Mouse (Mus musculus) midbrain, postnatal 0 days (tissue): ENCODE measurements around the gene Camta1. TPM values are rescaled to one million over a fixed set of nuclear protein-coding genes. Genes with fewer than 3 reads are reported as not detected.
"Not testable (repeated sequence)": the region's sequence is repeated elsewhere in the genome, so short reads cannot be mapped to it uniquely, and the experiment has no call there.

Source experiments
- ATAC-seq: fragments of 200-750 bp; cut with Nextera tagmentation; 2 replicates; pipeline ENCODE4 v1.8.0; 2017; ENCODE audit warnings: moderate number of reproducible peaks, mild to moderate bottlenecking, moderate TSS enrichment, moderate library complexity; ENCODE audit not compliant: low FRiP score
- DNase-seq: peaks from one replicate; pipeline ENCODE4 v3.0.0-alpha.2; 2015; ENCODE audit warnings: low spot score
- H3K27ac ChIP-seq: fragments of 300-500 bp; sonication (generic); 2 replicates; pipeline ENCODE4 v1.5.1; 2014; ENCODE audit warnings: low read depth, mild to moderate bottlenecking, low read length, mixed read lengths
- H3K27me3 ChIP-seq: fragments of 300-500 bp; sonication (generic); 2 replicates; pipeline ENCODE4 v1.6.1; 2014; ENCODE audit warnings: low read length, control low read depth, mixed read lengths; ENCODE audit not compliant: insufficient read depth
- H3K36me3 ChIP-seq: fragments of 300-500 bp; sonication (generic); 2 replicates; pipeline ENCODE4 v1.6.1; 2014; ENCODE audit warnings: low read length, control low read depth, mixed read lengths; ENCODE audit not compliant: insufficient read depth
- H3K4me1 ChIP-seq: fragments of 300-500 bp; sonication (generic); 2 replicates; pipeline ENCODE4 v1.6.1; 2014; ENCODE audit warnings: mild to moderate bottlenecking, control low read depth, antibody characterized with exemption, low read length, mixed read lengths; ENCODE audit not compliant: insufficient read depth
- H3K4me2 ChIP-seq: fragments of 300-500 bp; sonication (generic); 2 replicates; pipeline ENCODE4 v1.6.1; 2014; ENCODE audit warnings: low read depth, mild to moderate bottlenecking, low read length, mixed read lengths; ENCODE audit not compliant: poor library complexity, severe bottlenecking
- H3K4me3 ChIP-seq: fragments of 300-500 bp; sonication (generic); 2 replicates; pipeline ENCODE4 v1.5.1; 2014; ENCODE audit warnings: low read depth, mild to moderate bottlenecking, low read length, moderate library complexity
- H3K9ac ChIP-seq: fragments of 300-500 bp; sonication (generic); replicated peaks from 2 replicates; pipeline ENCODE4 v1.6.1; 2014; ENCODE audit warnings: mild to moderate bottlenecking, low read length, moderate library complexity, mixed read lengths; ENCODE audit not compliant: poor library complexity, severe bottlenecking
- H3K9me3 ChIP-seq: fragments of 300-500 bp; sonication (generic); 2 replicates; pipeline ENCODE4 v1.6.1; 2016; ENCODE audit warnings: low read length, control low read depth
- CTCF ChIP-seq: IDR thresholded peaks from 2 replicates; pipeline ENCODE4 v1.5.1; 2016; ENCODE audit warnings: antibody characterized with exemption, mild to moderate bottlenecking
- WGBS: fragments of 180-500 bp; shearing (Covaris S2); extraction: QIAGEN DNeasy Blood & Tissue Kit; methylation state at CpG from one replicate; pipeline ENCODE4 v1.1.7; 2014; 5-methylcytosine and 5-hydroxymethylcytosine counted together
- polyA plus RNA-seq: library from polyadenylated mRNA; unstranded; fragments of >200 nt; fragmentation: Nextera tagmentation; extraction: Ambion mirVana; gene quantifications from 2 replicates; pipeline ENCODE4 v1.2.1, GENCODE M21; 2015
- total RNA-seq: library from RNA; depleted of rRNA; stranded (reverse); fragments of >200 nt; gene quantifications from 2 replicates; pipeline ENCODE4 v1.2.3, GENCODE M21; 2014

Gene Camta1
- total and polyA plus RNA-seq, 2 experiments from 2014 or later, result 140 to 153 TPM

DNA sequence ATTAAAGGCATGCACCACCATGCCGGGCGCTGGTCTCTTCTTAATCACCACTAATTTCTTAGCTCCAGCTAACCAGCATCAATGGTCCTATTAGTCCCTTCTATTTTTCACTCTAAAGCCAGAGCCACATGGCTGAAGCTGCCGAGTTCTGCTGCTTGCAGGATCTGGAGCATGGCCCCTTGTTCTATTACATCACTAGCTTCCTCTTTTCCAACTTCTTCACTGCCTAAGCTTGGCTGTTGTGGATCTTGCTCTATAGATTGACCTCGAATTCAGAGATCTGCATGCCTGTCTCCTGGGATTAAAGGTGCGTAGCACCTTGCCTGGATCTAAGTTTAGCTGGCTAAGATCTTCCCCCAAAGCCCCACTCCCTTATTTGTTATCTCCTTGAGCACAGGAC is 979.0 kb downstream of the Camta1 start:
- H3K9ac ChIP-seq, result no peak overlapping the region
- H3K36me3 ChIP-seq, result no peaks in the 10 kb centered on the region
- no peak for TF ChIP-seq CTCF
- H3K4me1 ChIP-seq, result no peaks in the 10 kb centered on the region
- peaks cover 10% of the 10 kb centered on the region; the same call in 1 of the 2 replicates for H3K9me3 ChIP-seq
- no peaks in the 10 kb centered on the region for H3K27me3 ChIP-seq
- no peak overlapping the region for H3K4me2 ChIP-seq
- 84% methylated on average over 5 of the region's 5 CpGs for WGBS
- DNase-seq (no peak), ATAC-seq (no peak)
- no peak overlapping the region for H3K4me3 ChIP-seq
- H3K27ac ChIP-seq, result no peak overlapping the region

DNA sequence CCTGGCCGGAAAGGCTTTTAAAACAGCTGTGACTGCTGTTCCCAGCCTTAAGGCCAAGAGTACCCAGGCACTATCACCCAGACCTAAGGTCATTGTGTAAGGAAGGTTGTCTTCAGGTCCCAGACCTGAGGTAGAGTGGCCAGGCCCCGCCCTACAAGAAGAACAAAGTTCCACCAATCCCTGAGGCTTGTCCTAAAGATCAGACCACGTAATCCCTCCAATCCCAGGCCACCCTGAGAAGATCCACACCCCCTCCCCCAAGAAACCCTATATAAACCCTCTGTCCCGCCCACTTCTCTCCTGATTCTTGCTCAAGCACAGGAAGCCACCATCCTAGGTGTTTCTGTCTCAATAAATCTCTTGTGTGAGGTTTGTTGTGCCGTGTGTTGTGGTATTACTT is 981.3 kb downstream of the Camta1 start:
- DNase-seq (no peak), ATAC-seq (no peak)
- Histone ChIP-seq H3K4me2 (no peak overlapping the region), H3K27ac (no peak overlapping the region), H3K36me3 (no peaks in the 10 kb centered on the region), H3K4me3 (no peak overlapping the region), H3K9me3 (peaks cover 10% of the 10 kb centered on the region; the same call in 1 of the 2 replicates), H3K4me1 (no peaks in the 10 kb centered on the region), H3K9ac (no peak overlapping the region), H3K27me3 (no peaks in the 10 kb centered on the region)
- no peak for TF ChIP-seq CTCF
- 84% methylated on average over 5 of the region's 5 CpGs for WGBS

DNA sequence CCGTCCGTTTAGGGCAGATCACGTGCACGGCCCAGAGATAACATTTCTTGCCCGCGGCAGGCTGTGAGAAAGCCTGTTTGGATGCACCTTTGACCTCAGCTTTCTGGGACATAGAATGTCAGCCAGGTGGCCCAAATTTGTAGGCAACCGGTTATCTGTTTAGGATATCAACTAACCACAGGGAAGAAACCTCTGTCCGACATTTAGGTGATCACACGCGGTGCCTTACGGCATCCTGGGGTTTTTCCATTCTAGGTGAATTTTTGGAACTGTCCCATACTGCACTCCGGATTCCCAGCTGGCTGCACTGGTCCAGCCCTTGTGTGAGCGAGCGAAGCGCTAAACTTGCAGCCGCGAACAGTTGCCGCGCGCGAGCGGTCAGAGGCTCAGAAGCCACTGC is 982.0 kb downstream of the Camta1 start:
- no peak overlapping the region for H3K9ac ChIP-seq
- ATAC-seq (no peak), DNase-seq (no peak)
- 97% methylated on average over 22 of the region's 22 CpGs for WGBS
- H3K9me3 ChIP-seq, result peaks cover 10% of the 10 kb centered on the region; the same call in 1 of the 2 replicates
- H3K36me3 ChIP-seq, result no peaks in the 10 kb centered on the region
- no peak for TF ChIP-seq CTCF
- no peak overlapping the region for H3K4me3 ChIP-seq
- no peaks in the 10 kb centered on the region for H3K27me3 ChIP-seq
- no peaks in the 10 kb centered on the region for H3K4me1 ChIP-seq
- H3K27ac ChIP-seq, result no peak overlapping the region
- H3K4me2 ChIP-seq, result no peak overlapping the region

DNA sequence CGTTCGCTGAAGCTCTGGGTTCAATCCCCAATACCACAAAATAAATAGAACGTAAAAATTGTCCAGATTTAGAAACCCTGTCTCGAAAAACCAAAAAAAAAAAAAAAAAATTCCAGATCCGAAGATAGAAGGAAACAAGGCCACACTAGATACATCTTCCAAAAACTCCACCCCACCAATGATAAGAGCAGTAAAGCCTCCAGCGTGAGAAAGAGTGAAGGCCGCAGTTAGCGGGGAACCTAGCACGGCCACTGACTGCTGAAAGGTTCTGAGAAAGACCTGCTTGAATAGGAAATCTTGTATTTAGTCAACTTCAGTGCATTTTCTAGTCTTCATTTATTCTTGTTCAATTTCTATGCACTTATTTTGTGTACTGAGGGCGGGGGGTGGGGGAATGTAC is 986.3 kb downstream of the Camta1 start:
- no peak overlapping the region for H3K4me2 ChIP-seq
- H3K27ac ChIP-seq, result no peak overlapping the region
- H3K36me3 ChIP-seq, result no peaks in the 10 kb centered on the region
- TF ChIP-seq CTCF, result no peak
- 93% methylated on average over 10 of the region's 10 CpGs for WGBS
- DNase-seq, result no peak
- H3K4me3 ChIP-seq, result no peak overlapping the region
- ATAC-seq, result no peak
- no peaks in the 10 kb centered on the region for H3K27me3 ChIP-seq
- H3K9me3 ChIP-seq, result peaks cover 10% of the 10 kb centered on the region; the same call in 1 of the 2 replicates
- peaks cover 4% of the 10 kb centered on the region; the same call in 1 of the 2 replicates for H3K4me1 ChIP-seq
- H3K9ac ChIP-seq, result no peak overlapping the region

DNA sequence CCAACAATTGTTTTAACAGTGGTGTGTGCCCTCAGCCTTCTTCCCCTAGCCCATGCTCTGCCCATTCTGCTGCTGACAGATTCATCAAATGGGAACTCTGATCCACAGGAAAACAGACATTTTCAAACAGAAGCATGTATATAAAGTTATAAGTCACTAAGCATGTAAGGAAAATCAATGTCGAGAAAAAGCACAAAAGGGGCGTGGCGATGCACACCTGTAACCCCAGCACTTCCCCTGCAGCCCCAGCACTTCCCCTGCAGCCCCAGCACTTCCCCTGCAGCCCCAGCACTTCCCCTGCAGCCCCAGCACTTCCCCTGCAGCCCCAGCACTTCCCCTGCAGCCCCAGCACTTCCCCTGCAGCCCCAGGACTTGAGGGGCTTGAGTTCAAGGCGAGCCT is 987.3 kb downstream of the Camta1 start:
- not testable (repeated sequence) for H3K27ac ChIP-seq, H3K4me1 ChIP-seq, H3K4me3 ChIP-seq, H3K27me3 ChIP-seq, DNase-seq, H3K36me3 ChIP-seq, ATAC-seq, H3K9me3 ChIP-seq, H3K4me2 ChIP-seq, H3K9ac ChIP-seq
- WGBS, result 80% methylated on average over 4 of the region's 4 CpGs

DNA sequence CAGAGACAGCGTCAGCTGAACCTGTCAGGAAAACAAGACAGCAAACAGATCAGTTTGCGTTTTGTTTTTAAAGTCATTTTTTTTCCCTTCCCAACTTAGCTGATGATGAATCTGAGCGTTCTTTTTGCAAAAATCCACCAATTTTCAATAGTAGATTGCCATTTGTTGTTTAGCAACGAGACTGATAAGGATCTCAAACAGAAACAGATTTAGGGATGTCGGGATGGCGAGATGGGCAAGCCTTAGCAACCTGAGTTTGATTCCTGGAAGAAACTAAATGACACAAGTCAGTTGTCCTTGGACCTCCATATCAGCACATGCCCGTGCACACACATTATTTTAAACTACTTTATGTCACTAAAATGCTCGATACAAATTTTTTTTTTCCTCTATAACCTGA is 989.0 kb downstream of the Camta1 start:
- H3K9me3 ChIP-seq, result no peaks in the 10 kb centered on the region
- no peak overlapping the region for H3K27ac ChIP-seq
- H3K4me3 ChIP-seq, result no peak overlapping the region
- H3K4me1 ChIP-seq, result peaks cover 4% of the 10 kb centered on the region; the same call in 1 of the 2 replicates
- 87% methylated on average over 8 of the region's 8 CpGs for WGBS
- no peak for DNase-seq
- no peaks in the 10 kb centered on the region; the same call in 1 of the 2 replicates for H3K36me3 ChIP-seq
- no peaks in the 10 kb centered on the region for H3K27me3 ChIP-seq
- no peak for TF ChIP-seq CTCF
- ATAC-seq, result no peak
- H3K9ac ChIP-seq, result no peak overlapping the region
- H3K4me2 ChIP-seq, result no peak overlapping the region
